Mouse (Mus musculus) lung, postnatal 0 days (tissue): ENCODE results near the gene Tanc1. TPM values are rescaled to one million over a fixed set of nuclear protein-coding genes. Genes with fewer than 3 reads are reported as not detected.
A peak's percentile ranks its signal among the peaks of the same experiment; 100 is the strongest.

Experiments used
- ATAC-seq: fragments of 200-750 bp; cut with Nextera tagmentation; 2 replicates; pipeline ENCODE4 v1.8.0; 2017; ENCODE audit warnings: moderate library complexity
- DNase-seq: peaks from one replicate; pipeline ENCODE4 v3.0.0-alpha.2; 2016; ENCODE audit warnings: low spot score
- H3K27ac ChIP-seq: fragments of 300-500 bp; sonication (generic); 2 replicates; pipeline ENCODE4 v1.5.1; 2014; ENCODE audit warnings: antibody characterized with exemption, mild to moderate bottlenecking, low read length, mixed read lengths
- H3K27me3 ChIP-seq: fragments of 300-500 bp; sonication (generic); replicated peaks from 2 replicates; pipeline ENCODE4 v1.6.1; 2014; ENCODE audit warnings: low read length, mixed read lengths; ENCODE audit not compliant: insufficient read depth
- H3K36me3 ChIP-seq: fragments of 300-500 bp; sonication (generic); 2 replicates; pipeline ENCODE4 v1.6.1; 2014; ENCODE audit warnings: low read length, mixed read lengths; ENCODE audit not compliant: insufficient read depth
- H3K4me1 ChIP-seq: fragments of 300-500 bp; sonication (generic); 2 replicates; pipeline ENCODE4 v1.6.1; 2014; ENCODE audit warnings: antibody characterized with exemption, low read depth, low read length, mixed read lengths; ENCODE audit not compliant: insufficient read depth
- H3K4me2 ChIP-seq: fragments of 300-500 bp; sonication (generic); replicated peaks from 2 replicates; pipeline ENCODE4 v1.6.1; 2014; ENCODE audit warnings: low read depth, mild to moderate bottlenecking, low read length, moderate library complexity, mixed read lengths
- H3K4me3 ChIP-seq: fragments of 300-500 bp; sonication (generic); 2 replicates; pipeline ENCODE4 v1.5.1; 2014; ENCODE audit warnings: low read depth, low read length
- H3K9ac ChIP-seq: fragments of 300-500 bp; sonication (generic); replicated peaks from 2 replicates; pipeline ENCODE4 v1.6.1; 2014; ENCODE audit warnings: low read depth, mild to moderate bottlenecking
- H3K9me3 ChIP-seq: fragments of 300-500 bp; sonication (generic); 2 replicates; pipeline ENCODE4 v1.6.1; 2016; ENCODE audit warnings: low read length, mixed read lengths
- CTCF ChIP-seq: IDR thresholded peaks from 2 replicates; pipeline ENCODE4 v1.5.1; 2016; ENCODE audit warnings: antibody characterized with exemption, mild to moderate bottlenecking
- EP300 ChIP-seq: IDR thresholded peaks from 2 replicates; pipeline ENCODE4 v1.6.1; 2016; ENCODE audit warnings: antibody characterized with exemption, mild to moderate bottlenecking, control low read depth
- WGBS: fragments of 180-500 bp; shearing (Covaris S2); extraction: QIAGEN DNeasy Blood & Tissue Kit; methylation state at CpG from one replicate; pipeline ENCODE4 v1.1.7; 2014; 5-methylcytosine and 5-hydroxymethylcytosine counted together
- polyA plus RNA-seq: library from polyadenylated mRNA; unstranded; fragments of >200 nt; fragmentation: Nextera tagmentation; extraction: Ambion mirVana; gene quantifications from 2 replicates; pipeline ENCODE4 v1.2.1, GENCODE M21; 2015

The Tanc1 gene
- polyA plus RNA-seq, 1 experiment from 2014 or later: 20.9 TPM

DNA sequence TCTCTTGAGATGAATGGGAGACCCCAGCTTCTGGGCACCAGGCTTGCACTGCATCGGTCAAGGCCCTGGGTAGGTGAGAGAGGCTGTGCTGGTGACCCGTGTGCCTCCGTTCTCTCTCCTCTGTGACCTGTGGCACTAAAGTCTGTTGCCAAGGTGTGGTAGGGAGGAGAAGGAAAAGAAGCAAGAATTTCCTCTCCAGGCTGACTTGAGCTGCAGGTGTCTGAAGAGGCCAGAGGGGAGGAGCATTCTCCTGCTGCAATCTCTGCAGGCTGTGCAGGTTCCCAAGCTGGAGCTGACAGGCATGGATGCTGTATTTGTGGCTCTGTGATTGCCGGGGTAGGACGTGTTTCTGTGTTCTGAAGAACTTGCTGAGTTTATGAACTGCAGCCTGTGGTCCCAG lies 163.3 kb downstream of the Tanc1 start:
- TF ChIP-seq EP300: no peak
- no peak for TF ChIP-seq CTCF
- WGBS: 57% methylated on average over 5 of the region's 5 CpGs
- Histone ChIP-seq H3K4me2 (no peak overlapping the region), H3K27me3 (no peaks in the 10 kb centered on the region), H3K9ac (no peak overlapping the region), H3K4me1 (peaks cover 9% of the 10 kb centered on the region; the same call in 1 of the 2 replicates), H3K27ac (no peak overlapping the region; the same call in 1 of the 2 replicates), H3K36me3 (no peaks in the 10 kb centered on the region; the same call in 1 of the 2 replicates), H3K9me3 (no peaks in the 10 kb centered on the region), H3K4me3 (no peak overlapping the region)
- ATAC-seq (peak; percentile 80), DNase-seq (peak; percentile 82)

DNA sequence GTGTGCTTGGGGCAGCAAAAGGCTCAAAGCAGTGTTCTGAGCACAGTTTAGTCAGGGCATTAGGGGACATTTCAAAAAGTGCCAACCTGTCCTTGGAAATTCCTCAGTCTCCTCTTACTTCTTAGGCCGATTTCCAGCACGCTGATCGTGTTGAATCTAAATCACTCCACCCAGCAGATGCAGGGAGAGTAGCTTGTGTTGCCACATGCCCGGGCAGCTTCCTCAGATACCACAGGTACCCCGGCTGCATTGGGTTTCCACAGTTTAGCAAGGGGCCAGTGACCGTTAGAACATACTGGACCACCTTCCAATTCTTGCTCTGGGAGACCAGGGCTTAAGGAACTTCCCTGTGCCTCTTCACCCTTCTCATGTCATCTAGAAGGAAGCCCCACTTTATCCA lies 164.0 kb downstream of the Tanc1 start:
- Histone ChIP-seq H3K9me3 (no peaks in the 10 kb centered on the region), H3K4me2 (no peak overlapping the region), H3K4me3 (no peak overlapping the region), H3K27ac (no peak overlapping the region), H3K27me3 (no peaks in the 10 kb centered on the region), H3K36me3 (no peaks in the 10 kb centered on the region; the same call in 1 of the 2 replicates), H3K4me1 (peaks cover 9% of the 10 kb centered on the region; the same call in 1 of the 2 replicates), H3K9ac (no peak overlapping the region)
- ATAC-seq: no peak
- no peak for TF ChIP-seq CTCF
- 60% methylated on average over 6 of the region's 6 CpGs for WGBS
- DNase-seq: no peak

DNA sequence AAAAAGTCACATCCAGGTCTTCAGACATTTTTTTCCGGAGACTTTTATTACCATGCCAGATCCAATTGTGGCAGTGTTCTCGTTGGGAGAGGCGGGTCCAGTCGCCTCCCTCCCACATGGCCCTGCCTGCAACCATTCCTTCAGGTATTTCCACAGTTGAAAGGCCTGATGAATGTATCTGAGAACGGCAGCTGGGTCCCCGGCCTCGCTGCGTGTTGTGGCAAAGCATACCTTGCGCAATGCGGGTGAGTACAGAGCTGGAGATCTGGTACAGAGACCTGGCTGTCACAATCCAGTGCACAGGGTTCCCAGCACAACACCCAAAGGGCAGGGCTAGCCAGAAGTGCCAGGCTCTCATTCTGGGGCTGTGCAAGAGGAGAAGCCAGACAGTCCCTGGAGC lies 167.5 kb downstream of the Tanc1 start:
- ATAC-seq: peak; percentile 73
- peak; percentile 75 for DNase-seq
- Histone ChIP-seq H3K4me2 (no peak overlapping the region), H3K4me3 (no peak overlapping the region), H3K27me3 (no peaks in the 10 kb centered on the region), H3K9me3 (no peaks in the 10 kb centered on the region), H3K27ac (0 out of 2 replicates have a peak overlapping the region, but pooled peaks have one; percentile 33), H3K9ac (no peak overlapping the region), H3K36me3 (0 out of 2 replicates have a peak, but pooled peaks cover 4% of the 10 kb centered on the region), H3K4me1 (peaks cover 15% of the 10 kb centered on the region)
- WGBS: 57% methylated on average over 10 of the region's 10 CpGs
- TF ChIP-seq EP300 (no peak), CTCF (no peak)

DNA sequence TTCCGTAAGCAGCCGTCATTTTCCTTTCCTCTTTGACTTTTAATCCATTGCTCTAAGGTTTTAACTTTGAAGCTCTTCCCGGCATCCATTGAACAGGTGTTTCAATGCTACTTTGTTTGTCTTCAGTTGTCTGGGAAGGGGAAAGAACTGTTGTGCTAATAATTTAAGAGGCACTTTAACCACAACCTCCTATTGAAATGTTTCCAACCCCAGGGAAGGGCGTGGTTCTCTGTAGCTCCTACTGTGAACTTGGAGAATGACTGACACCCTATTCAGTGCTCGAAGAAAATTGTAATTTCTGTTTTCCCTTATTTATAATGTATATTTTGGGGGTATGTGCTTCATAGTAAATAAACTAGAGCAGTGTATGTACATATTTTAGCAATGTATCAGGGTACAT lies 168.4 kb downstream of the Tanc1 start:
- WGBS: 56% methylated on average over 5 of the region's 5 CpGs
- Histone ChIP-seq H3K9ac (no peak overlapping the region), H3K4me1 (peaks cover 15% of the 10 kb centered on the region), H3K27ac (peak overlapping the region; percentile 33; the same call in 1 of the 2 replicates), H3K9me3 (no peaks in the 10 kb centered on the region), H3K36me3 (0 out of 2 replicates have a peak, but pooled peaks cover 4% of the 10 kb centered on the region), H3K27me3 (no peaks in the 10 kb centered on the region), H3K4me2 (no peak overlapping the region), H3K4me3 (no peak overlapping the region)
- no peak for TF ChIP-seq CTCF
- no peak for TF ChIP-seq EP300
- ATAC-seq: no peak
- peak; percentile 42 for DNase-seq

DNA sequence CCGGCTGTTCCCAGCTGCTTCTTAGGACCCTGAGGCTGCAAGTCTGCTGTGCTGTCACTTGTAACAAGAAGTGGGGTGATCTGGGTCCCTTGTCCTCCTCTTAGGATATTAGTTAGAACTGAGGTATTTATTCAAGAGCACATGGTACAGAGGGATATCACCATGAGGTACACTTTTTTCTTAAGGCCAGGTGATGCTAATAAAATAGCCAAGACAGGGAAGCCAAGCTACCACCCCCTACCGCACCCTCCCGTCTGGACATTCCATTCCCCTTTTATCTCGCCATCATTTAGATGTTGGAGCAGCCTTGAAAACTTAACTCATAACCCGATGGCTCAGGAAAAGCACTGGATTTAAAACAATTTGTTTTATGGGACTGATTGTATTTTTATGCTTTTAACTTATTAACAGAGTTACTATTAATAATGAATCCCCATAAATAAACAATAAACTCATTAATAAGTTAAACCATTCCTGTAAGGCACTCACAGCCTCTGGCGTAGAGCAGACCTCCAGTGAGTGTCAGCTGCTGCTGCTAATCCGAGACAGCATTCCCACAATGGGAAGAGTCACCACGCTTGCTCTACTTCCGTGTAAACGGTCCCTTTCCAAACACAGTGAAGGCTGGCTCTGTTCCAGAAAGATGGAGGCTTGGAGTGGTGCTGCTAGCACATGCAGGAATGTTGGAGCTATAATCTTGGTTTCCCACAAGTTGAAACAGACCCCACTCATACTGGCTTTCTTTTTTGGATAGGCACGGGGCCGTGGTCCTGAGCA lies 171.4 kb downstream of the Tanc1 start:
- WGBS: 34% methylated on average over 12 of the region's 12 CpGs
- H3K4me1 ChIP-seq: peaks cover 10% of the 10 kb centered on the region
- peak; percentile 48 for DNase-seq
- TF ChIP-seq CTCF: no peak
- TF ChIP-seq EP300: peak; percentile 45; the same call in 1 of the 2 replicates
- no peak overlapping the region for H3K4me3 ChIP-seq
- peak overlapping the region; percentile 20; the same call in 1 of the 2 replicates for H3K27ac ChIP-seq
- no peaks in the 10 kb centered on the region for H3K9me3 ChIP-seq
- no peak overlapping the region for H3K4me2 ChIP-seq
- H3K36me3 ChIP-seq: peaks cover 4% of the 10 kb centered on the region; the same call in 1 of the 2 replicates
- no peak overlapping the region for H3K9ac ChIP-seq
- peak; percentile 53 for ATAC-seq
- H3K27me3 ChIP-seq: no peaks in the 10 kb centered on the region

DNA sequence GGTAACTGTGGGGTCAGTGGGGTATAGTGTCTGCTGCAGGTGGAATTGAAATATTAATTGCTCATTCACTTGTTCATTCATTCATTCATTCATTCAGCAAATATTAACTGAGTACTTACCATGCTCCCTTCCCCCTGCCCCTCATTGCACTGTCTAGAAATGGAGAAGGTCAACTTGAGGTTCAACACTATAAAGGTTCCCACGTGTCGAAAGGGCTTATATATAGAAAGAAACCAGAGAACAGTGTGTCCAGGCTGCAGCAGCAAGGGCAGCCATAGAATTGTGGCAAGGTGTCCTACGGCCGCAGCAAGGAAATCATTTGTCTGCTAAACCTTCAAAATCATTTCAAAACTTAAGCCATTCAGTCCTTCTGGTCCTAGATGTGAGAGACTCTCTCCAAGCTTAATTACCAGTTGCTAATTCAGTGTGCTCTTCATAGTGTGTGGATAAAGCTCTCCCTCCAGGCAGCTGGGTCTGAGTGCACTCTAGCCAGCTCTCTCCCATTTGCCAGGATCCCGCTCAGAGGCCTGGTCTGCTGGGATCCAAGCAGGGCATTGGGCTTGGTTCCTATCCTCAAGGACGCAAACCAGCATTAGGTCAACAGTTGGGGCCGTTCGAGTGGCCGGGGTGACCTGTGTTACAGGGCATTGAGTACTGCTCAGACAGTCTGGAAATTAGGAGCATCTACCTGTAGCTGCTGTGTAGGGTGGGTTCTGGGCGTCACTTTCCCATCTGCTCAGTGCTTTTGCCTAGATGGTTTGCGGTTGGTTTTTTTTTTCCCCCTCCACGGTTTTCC lies 172.2 kb downstream of the Tanc1 start:
- DNase-seq: no peak
- Histone ChIP-seq H3K9me3 (no peaks in the 10 kb centered on the region), H3K4me3 (no peak overlapping the region), H3K9ac (no peak overlapping the region), H3K4me2 (no peak overlapping the region), H3K36me3 (peaks cover 4% of the 10 kb centered on the region; the same call in 1 of the 2 replicates), H3K27ac (no peak overlapping the region), H3K4me1 (peaks cover 10% of the 10 kb centered on the region), H3K27me3 (no peaks in the 10 kb centered on the region)
- WGBS: 63% methylated on average over 12 of the region's 12 CpGs
- ATAC-seq: no peak
- TF ChIP-seq EP300 (no peak), CTCF (no peak)
